Mouse (Mus musculus) stomach, postnatal 0 days (tissue): ENCODE data around the gene Gtdc1. TPM values are rescaled to one million over a fixed set of nuclear protein-coding genes. Genes with fewer than 3 reads are reported as not detected.

Source experiments
- ATAC-seq: fragments of 200-750 bp; cut with Nextera tagmentation; 2 replicates; pipeline ENCODE4 v1.8.0; 2017; ENCODE audit not compliant: low FRiP score, low TSS enrichment
- DNase-seq: peaks from one replicate; pipeline ENCODE4 v3.0.0-alpha.2; 2016; ENCODE audit warnings: low spot score
- H3K27ac ChIP-seq: fragments of 300-500 bp; sonication (generic); replicated peaks from 2 replicates; pipeline ENCODE4 v1.5.1; 2014; ENCODE audit warnings: mild to moderate bottlenecking, control low read depth
- H3K27me3 ChIP-seq: fragments of 300-500 bp; sonication (generic); 2 replicates; pipeline ENCODE4 v1.6.1; 2014; ENCODE audit warnings: low read length; ENCODE audit not compliant: control insufficient read depth, insufficient read depth
- H3K36me3 ChIP-seq: fragments of 300-500 bp; sonication (generic); 2 replicates; pipeline ENCODE4 v1.6.1; 2014; ENCODE audit warnings: low read length, mixed read lengths; ENCODE audit not compliant: control insufficient read depth, insufficient read depth
- H3K4me1 ChIP-seq: fragments of 300-500 bp; sonication (generic); replicated peaks from 2 replicates; pipeline ENCODE4 v1.6.1; 2014; ENCODE audit warnings: antibody characterized with exemption; ENCODE audit not compliant: control insufficient read depth, insufficient read depth
- H3K4me2 ChIP-seq: fragments of 300-500 bp; sonication (generic); replicated peaks from 2 replicates; pipeline ENCODE4 v1.6.1; 2014; ENCODE audit warnings: low read depth, mild to moderate bottlenecking, control low read depth, moderate library complexity
- H3K4me3 ChIP-seq: fragments of 300-500 bp; sonication (generic); 2 replicates; pipeline ENCODE4 v1.5.1; 2014; ENCODE audit warnings: low read depth, low read length, control low read depth
- H3K9ac ChIP-seq: fragments of 300-500 bp; sonication (generic); 2 replicates; pipeline ENCODE4 v1.6.1; 2014; ENCODE audit warnings: mild to moderate bottlenecking, low read length, control low read depth, mixed read lengths
- H3K9me3 ChIP-seq: fragments of 300-500 bp; sonication (generic); 2 replicates; pipeline ENCODE4 v1.6.1; 2016; ENCODE audit warnings: low read length; ENCODE audit not compliant: control insufficient read depth
- CTCF ChIP-seq: IDR thresholded peaks from 2 replicates; pipeline ENCODE4 v1.5.1; 2016; ENCODE audit warnings: antibody characterized with exemption, low read depth, mild to moderate bottlenecking, moderate library complexity
- EP300 ChIP-seq: optimal IDR thresholded peaks from 2 replicates; pipeline ENCODE3; 2016; ENCODE audit warnings: antibody characterized with exemption
- WGBS: fragments of 180-500 bp; shearing (Covaris S2); extraction: QIAGEN DNeasy Blood & Tissue Kit; methylation state at CpG from one replicate; pipeline ENCODE4 v1.1.7; 2014; 5-methylcytosine and 5-hydroxymethylcytosine counted together
- polyA plus RNA-seq: library from polyadenylated mRNA; unstranded; fragments of >200 nt; fragmentation: Nextera tagmentation; extraction: Ambion mirVana; gene quantifications from 2 replicates; pipeline ENCODE4 v1.2.1, GENCODE M21; 2015

Gene Gtdc1
- polyA plus RNA-seq, 1 experiment from 2014 or later = 6.3 TPM

GRCm38 (mm10) chr2:44583491-44583890 is 344.0 kb downstream of the Gtdc1 start:
- H3K9me3 ChIP-seq = no peaks in the 10 kb centered on the region
- TF ChIP-seq CTCF (no peak), EP300 (no peak)
- no peaks in the 10 kb centered on the region for H3K36me3 ChIP-seq
- no peak overlapping the region for H3K9ac ChIP-seq
- DNase-seq (no peak), ATAC-seq (no peak)
- no peaks in the 10 kb centered on the region for H3K27me3 ChIP-seq
- no peaks in the 10 kb centered on the region for H3K4me1 ChIP-seq
- no peak overlapping the region for H3K27ac ChIP-seq
- no peak overlapping the region for H3K4me3 ChIP-seq
- H3K4me2 ChIP-seq = no peak overlapping the region

- peak overlapping the region; percentile 1; the same call in 1 of the 2 replicates for H3K9ac ChIP-seq
- no peaks in the 10 kb centered on the region for H3K36me3 ChIP-seq
- H3K27me3 ChIP-seq = no peaks in the 10 kb centered on the region
- no peaks in the 10 kb centered on the region for H3K9me3 ChIP-seq
- 61% methylated on average over 3 of the region's 3 CpGs for WGBS
- H3K27ac ChIP-seq = peak overlapping the region; percentile 80
- no peak for TF ChIP-seq EP300
- no peak for TF ChIP-seq CTCF
- DNase-seq (no peak), ATAC-seq (no peak)
- peak overlapping the region; percentile 42 for H3K4me2 ChIP-seq
- H3K4me1 ChIP-seq = no peaks in the 10 kb centered on the region
- H3K4me3 ChIP-seq = no peak overlapping the region
Measured at GRCm38 (mm10) chr2:44571810-44572209, 355.6 kb downstream of the Gtdc1 start.

GRCm38 (mm10) chr2:44571156-44571555 is 356.3 kb downstream of the Gtdc1 start:
- Histone ChIP-seq H3K4me2 (peak overlapping the region; percentile 42), H3K9ac (peak overlapping the region; percentile 38; the same call in 1 of the 2 replicates)
- TF ChIP-seq EP300 (no peak), CTCF (no peak)

GRCm38 (mm10) chr2:44569140-44569952 is 358.1 kb downstream of the Gtdc1 start:
- whole genome bisulfite sequencing = 80% methylated on average over 7 of the region's 7 CpGs
- Histone ChIP-seq H3K4me2 (no peak overlapping the region), H3K9ac (no peak overlapping the region), H3K27ac (no peak overlapping the region), H3K27me3 (no peaks in the 10 kb centered on the region), H3K4me3 (no peak overlapping the region), H3K36me3 (no peaks in the 10 kb centered on the region), H3K9me3 (no peaks in the 10 kb centered on the region), H3K4me1 (no peaks in the 10 kb centered on the region)
- no peak for ATAC-seq
- DNase-seq = no peak
- TF ChIP-seq CTCF = no peak
- TF ChIP-seq EP300 = no peak

More at GRCm38 (mm10) chr2:44571156-44571555, 356.3 kb downstream of the Gtdc1 start:
- no peak for ATAC-seq
- Histone ChIP-seq H3K4me1 (no peaks in the 10 kb centered on the region), H3K9me3 (no peaks in the 10 kb centered on the region), H3K27me3 (no peaks in the 10 kb centered on the region), H3K27ac (peak overlapping the region; percentile 80), H3K4me3 (no peak overlapping the region), H3K36me3 (no peaks in the 10 kb centered on the region)
- no peak for DNase-seq
- WGBS = 42% methylated on average over 9 of the region's 9 CpGs

- no peak overlapping the region for H3K27ac ChIP-seq
Measured at GRCm38 (mm10) chr2:44564776-44565692, 362.4 kb downstream of the Gtdc1 start.

More at GRCm38 (mm10) chr2:44564776-44565692, 362.4 kb downstream of the Gtdc1 start:
- no peak for DNase-seq
- H3K9ac ChIP-seq = no peak overlapping the region
- no peaks in the 10 kb centered on the region for H3K4me1 ChIP-seq
- no peaks in the 10 kb centered on the region for H3K36me3 ChIP-seq
- no peaks in the 10 kb centered on the region for H3K9me3 ChIP-seq
- WGBS = 91% methylated on average over 16 of the region's 16 CpGs
- no peaks in the 10 kb centered on the region for H3K27me3 ChIP-seq
- no peak overlapping the region for H3K4me2 ChIP-seq
- no peak for TF ChIP-seq EP300
- TF ChIP-seq CTCF = no peak
- no peak overlapping the region for H3K4me3 ChIP-seq
- ATAC-seq = no peak
